Mouse (Mus musculus) liver, embryonic 11.5 days (tissue): ENCODE measurements at regions not wholly inside any gene's neighbourhood (a gene's known extent, or its start where the extent isn't known, plus 50 kb on each side); places are given as distances from the start of the nearest gene placed in this dataset.

Source experiments
- ATAC-seq: fragments of 200-750 bp; cut with Nextera tagmentation; replicated peaks from 2 replicates; pipeline ENCODE4 v1.8.0; 2017; ENCODE audit warnings: moderate number of reproducible peaks, mild to moderate bottlenecking, moderate TSS enrichment, moderate library complexity; ENCODE audit not compliant: low FRiP score
- DNase-seq: peaks from one replicate; pipeline ENCODE4 v3.0.0-alpha.2; 2017; ENCODE audit warnings: low spot score
- H3K27ac ChIP-seq: fragments of 300-500 bp; sonication (generic); 2 replicates; pipeline ENCODE4 v1.5.1; 2014; ENCODE audit warnings: mild to moderate bottlenecking, low read depth, low read length, control low read depth
- H3K27me3 ChIP-seq: fragments of 300-500 bp; sonication (generic); replicated peaks from 2 replicates; pipeline ENCODE4 v1.6.1; 2014; ENCODE audit warnings: low read length, mixed read lengths; ENCODE audit not compliant: control insufficient read depth, insufficient read depth
- H3K36me3 ChIP-seq: fragments of 300-500 bp; sonication (generic); 2 replicates; pipeline ENCODE4 v1.6.1; 2014; ENCODE audit warnings: mild to moderate bottlenecking, low read length, moderate library complexity, mixed read lengths; ENCODE audit not compliant: control insufficient read depth, insufficient read depth
- H3K4me1 ChIP-seq: fragments of 300-500 bp; sonication (generic); replicated peaks from 2 replicates; pipeline ENCODE4 v1.6.1; 2014; ENCODE audit warnings: low read length, mixed read lengths; ENCODE audit not compliant: control insufficient read depth, insufficient read depth
- H3K4me2 ChIP-seq: fragments of 300-500 bp; sonication (generic); 2 replicates; pipeline ENCODE4 v1.6.1; 2014; ENCODE audit warnings: mild to moderate bottlenecking, control low read depth, moderate library complexity
- H3K4me3 ChIP-seq: fragments of 300-500 bp; sonication (generic); 2 replicates; pipeline ENCODE4 v1.5.1; 2014; ENCODE audit warnings: low read depth, low read length, control low read depth
- H3K9ac ChIP-seq: fragments of 300-500 bp; sonication (generic); 2 replicates; pipeline ENCODE4 v1.6.1; 2014; ENCODE audit warnings: low read depth, low read length, control low read depth
- H3K9me3 ChIP-seq: fragments of 300-500 bp; sonication (generic); 2 replicates; pipeline ENCODE4 v1.6.1; 2016; ENCODE audit warnings: low read length, inconsistent platforms, mixed read lengths; ENCODE audit not compliant: control insufficient read depth
- WGBS: fragments of 180-500 bp; shearing (Covaris S2); extraction: QIAGEN DNeasy Blood & Tissue Kit; methylation state at CpG from one replicate; pipeline ENCODE4 v1.1.7; 2014; 5-methylcytosine and 5-hydroxymethylcytosine counted together

DNA sequence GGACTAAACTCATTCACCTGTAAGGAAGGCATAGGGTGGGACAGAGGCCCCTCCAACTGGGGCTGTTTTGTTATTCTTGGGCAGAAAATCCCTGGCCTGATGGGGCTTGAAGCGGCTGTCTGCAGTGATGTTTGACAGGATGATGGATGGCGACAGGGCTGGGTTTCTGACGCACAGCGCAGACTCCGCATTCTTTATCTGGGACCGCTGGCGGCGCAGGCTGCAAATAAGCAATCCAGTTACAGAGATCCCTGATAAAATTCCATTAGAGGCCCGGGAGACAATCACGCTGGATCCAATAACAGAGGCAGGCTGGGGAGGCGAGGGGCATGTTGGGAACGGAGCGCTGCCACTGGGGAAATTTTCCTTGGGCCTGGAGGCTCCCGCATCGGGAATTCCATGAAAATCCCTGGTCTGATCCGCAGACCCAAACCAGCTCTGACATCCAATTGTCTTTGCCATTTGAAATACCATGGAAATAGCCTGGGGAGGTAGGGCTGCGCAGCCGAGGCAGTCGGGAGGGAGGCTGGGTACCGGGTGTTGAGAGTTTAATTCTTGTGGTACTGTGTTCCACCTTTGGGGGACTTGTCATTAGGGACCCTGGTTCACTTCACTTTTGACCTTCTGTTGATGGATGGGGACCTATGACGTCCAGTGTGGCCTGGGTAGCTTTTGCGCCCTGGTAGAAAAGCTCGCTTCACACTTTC is 99.0 kb upstream of the Sdk2 start:
- no peak overlapping the region for H3K4me3 ChIP-seq
- no peak overlapping the region for H3K27ac ChIP-seq
- H3K27me3 ChIP-seq = peaks cover 3% of the 10 kb centered on the region; the same call in 1 of the 2 replicates
- no peaks in the 10 kb centered on the region for H3K9me3 ChIP-seq
- no peak overlapping the region; the same call in 1 of the 2 replicates for H3K4me2 ChIP-seq
- DNase-seq (no peak), ATAC-seq (no peak)
- H3K9ac ChIP-seq = no peak overlapping the region
- H3K4me1 ChIP-seq = no peaks in the 10 kb centered on the region
- H3K36me3 ChIP-seq = no peaks in the 10 kb centered on the region
- WGBS = 28% methylated on average over 23 of the region's 23 CpGs

DNA sequence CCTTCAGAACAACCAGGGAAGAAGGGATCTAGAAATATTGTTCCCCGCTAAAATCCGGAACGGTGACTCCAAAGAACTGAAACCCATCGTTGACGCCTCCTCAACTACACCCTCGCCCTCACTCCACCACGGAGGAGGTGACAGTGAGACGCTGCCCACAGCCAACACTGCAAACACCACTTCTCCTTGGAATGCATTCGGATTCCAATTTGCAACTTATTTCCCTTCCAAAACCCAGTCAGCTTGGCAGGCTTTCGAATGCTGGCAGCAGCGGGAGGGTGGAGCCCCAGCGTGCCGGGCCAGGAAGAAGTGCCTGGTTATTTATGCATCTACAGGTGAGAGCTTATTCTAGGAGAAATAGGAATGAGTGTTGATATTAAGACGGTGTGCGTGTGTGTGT is 85.9 kb upstream of the Sdk2 start:
- Histone ChIP-seq H3K9me3 (no peaks in the 10 kb centered on the region), H3K4me1 (no peaks in the 10 kb centered on the region), H3K9ac (no peak overlapping the region), H3K27ac (no peak overlapping the region), H3K4me3 (no peak overlapping the region), H3K27me3 (no peaks in the 10 kb centered on the region), H3K4me2 (no peak overlapping the region), H3K36me3 (no peaks in the 10 kb centered on the region)
- WGBS = 85% methylated on average over 15 of the region's 15 CpGs
- DNase-seq (no peak), ATAC-seq (no peak)

DNA sequence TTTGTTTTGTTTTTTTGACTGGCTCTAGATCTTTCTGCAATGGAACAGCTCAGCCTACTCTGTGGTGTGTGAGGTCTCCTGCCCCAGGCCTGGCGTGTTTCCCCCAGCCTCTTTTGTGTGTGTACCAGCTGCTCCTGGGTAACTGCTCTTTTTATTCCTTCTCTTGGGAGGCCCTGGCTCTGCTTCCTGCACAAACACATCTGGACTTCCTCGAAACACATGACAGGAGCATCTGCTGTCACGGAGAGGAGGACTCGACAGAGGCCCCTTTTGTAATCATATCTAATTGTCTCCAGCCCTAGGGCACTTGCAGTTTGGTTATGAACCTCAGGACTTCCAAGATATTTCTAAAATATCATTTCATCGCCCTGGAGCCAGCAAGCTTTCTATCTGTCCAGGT is 79.5 kb upstream of the Sdk2 start:
- Histone ChIP-seq H3K4me2 (no peak overlapping the region), H3K27ac (no peak overlapping the region), H3K9ac (no peak overlapping the region), H3K27me3 (no peaks in the 10 kb centered on the region), H3K4me1 (0 out of 2 replicates have a peak, but pooled peaks cover 2% of the 10 kb centered on the region), H3K4me3 (no peak overlapping the region), H3K36me3 (no peaks in the 10 kb centered on the region), H3K9me3 (no peaks in the 10 kb centered on the region)
- DNase-seq (no peak), ATAC-seq (no peak)
- WGBS = 54% methylated on average over 5 of the region's 5 CpGs

DNA sequence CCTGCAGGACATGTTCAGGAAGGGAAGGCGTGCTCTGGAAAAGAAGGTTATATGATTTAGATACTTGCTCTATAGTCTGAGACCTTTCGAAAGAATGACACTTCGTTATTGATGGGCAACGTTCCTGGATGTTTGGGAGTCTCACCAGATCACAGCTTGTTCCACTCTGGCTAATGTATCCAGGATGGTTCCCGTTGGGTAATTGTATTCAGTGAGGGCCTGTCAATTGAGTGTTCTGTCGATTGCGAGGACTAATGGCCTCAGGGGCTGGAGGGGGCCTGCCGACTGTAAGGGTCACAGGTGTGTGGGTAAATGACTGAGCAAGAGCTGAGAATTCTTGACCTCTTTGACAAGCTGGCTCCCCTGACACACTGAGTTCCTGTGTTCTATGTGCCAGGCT is 62.4 kb upstream of the Sdk2 start:
- no peak overlapping the region for H3K27ac ChIP-seq
- 73% methylated on average over 8 of the region's 8 CpGs for WGBS
- H3K4me3 ChIP-seq = no peak overlapping the region
- H3K36me3 ChIP-seq = no peaks in the 10 kb centered on the region
- no peaks in the 10 kb centered on the region for H3K27me3 ChIP-seq
- no peak overlapping the region for H3K9ac ChIP-seq
- no peak overlapping the region for H3K4me2 ChIP-seq
- ATAC-seq (no peak), DNase-seq (no peak)
- no peaks in the 10 kb centered on the region for H3K9me3 ChIP-seq
- H3K4me1 ChIP-seq = no peaks in the 10 kb centered on the region

DNA sequence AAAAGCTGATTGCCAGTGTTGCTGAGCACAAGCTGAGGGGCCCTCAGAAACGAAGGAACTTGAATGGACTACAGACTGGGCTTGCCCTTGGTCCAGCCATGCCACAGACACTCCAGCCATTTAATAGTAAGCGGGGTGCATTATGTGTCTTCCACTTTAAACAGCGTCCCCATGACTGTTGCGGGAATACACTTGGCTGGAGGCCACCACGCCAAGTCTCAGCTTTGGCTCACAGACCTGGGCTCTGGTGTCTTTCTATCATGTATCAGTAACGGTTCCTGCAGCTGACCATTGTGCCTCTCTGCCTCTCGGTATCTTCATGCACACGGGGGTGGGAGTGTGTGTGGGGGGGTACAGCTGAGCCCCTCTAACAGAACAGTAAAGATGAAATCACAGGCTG is 62.0 kb upstream of the Sdk2 start:
- H3K36me3 ChIP-seq = no peaks in the 10 kb centered on the region
- H3K4me1 ChIP-seq = no peaks in the 10 kb centered on the region
- H3K9me3 ChIP-seq = no peaks in the 10 kb centered on the region
- DNase-seq = no peak
- H3K9ac ChIP-seq = no peak overlapping the region
- no peak overlapping the region for H3K27ac ChIP-seq
- WGBS = 83% methylated on average over 8 of the region's 8 CpGs
- no peak overlapping the region for H3K4me3 ChIP-seq
- no peaks in the 10 kb centered on the region for H3K27me3 ChIP-seq
- ATAC-seq = no peak
- H3K4me2 ChIP-seq = no peak overlapping the region

DNA sequence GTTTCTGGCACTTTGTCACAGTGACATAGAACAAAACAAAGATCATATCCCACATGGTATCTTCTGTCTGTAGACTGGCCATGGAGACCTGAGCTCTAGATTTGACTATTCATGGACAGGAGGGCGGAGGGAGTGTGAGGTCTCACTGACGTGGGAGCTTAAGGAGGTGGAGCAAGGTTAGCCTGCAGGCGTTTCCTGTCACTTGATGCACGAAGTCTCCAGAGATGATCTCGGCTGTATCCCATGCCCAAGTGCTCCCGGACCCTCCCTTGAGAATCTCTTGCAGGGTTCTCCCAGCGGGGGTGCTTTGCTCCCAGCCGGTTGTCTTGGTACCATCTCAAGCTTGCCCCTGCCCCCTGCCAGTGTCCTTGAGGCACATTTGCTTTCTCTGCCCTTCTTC is 60.6 kb upstream of the Sdk2 start:
- Histone ChIP-seq H3K27me3 (no peaks in the 10 kb centered on the region), H3K36me3 (no peaks in the 10 kb centered on the region), H3K27ac (no peak overlapping the region), H3K9ac (no peak overlapping the region), H3K4me3 (no peak overlapping the region), H3K4me1 (no peaks in the 10 kb centered on the region), H3K9me3 (no peaks in the 10 kb centered on the region), H3K4me2 (no peak overlapping the region)
- 28% methylated on average over 8 of the region's 8 CpGs for WGBS
- no peak for ATAC-seq
- no peak for DNase-seq

DNA sequence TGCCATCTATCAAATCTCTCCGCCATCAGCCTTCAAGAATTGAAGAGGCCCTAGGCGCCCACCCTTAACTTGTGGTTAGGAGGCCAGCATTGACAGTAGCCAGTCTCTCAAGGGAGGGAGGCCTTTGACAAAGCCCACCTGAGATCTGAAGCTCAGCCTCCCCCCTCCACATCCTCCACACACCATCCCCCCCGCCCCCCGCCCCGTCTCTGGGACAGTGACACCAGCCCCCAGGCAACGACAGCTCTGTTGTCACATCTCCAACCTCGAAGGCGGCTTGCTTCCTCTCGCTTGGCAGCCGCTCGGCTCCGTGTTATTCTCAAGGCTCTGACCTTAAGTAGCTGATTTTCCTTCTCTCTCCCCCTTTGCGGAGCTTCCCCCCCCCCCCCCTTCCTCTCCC is 55.3 kb upstream of the Sdk2 start:
- WGBS = 54% methylated on average over 11 of the region's 13 CpGs
- ATAC-seq = no peak

DNA sequence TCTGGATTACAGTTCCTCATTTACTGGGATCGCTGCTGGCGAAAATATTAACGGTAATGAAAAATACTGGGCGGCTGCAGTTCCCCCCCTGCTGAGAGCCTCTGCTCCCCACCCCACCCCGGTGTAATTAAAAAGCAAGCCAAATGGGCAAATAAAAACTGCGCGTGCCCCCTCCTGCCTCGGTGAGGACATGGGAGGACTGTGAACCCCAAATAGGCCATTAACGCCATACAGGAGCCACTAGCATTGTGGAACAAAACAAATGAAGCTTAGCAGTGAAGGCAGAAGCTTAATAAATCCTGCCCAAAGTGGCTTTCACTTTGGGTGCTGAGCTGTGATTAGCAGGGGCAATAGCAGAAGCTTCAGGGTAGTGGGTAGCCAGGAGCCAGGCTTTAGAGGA is 52.3 kb upstream of the Sdk2 start:
- no peak overlapping the region for H3K4me2 ChIP-seq
- H3K4me1 ChIP-seq = no peaks in the 10 kb centered on the region
- DNase-seq (no peak), ATAC-seq (no peak)
- whole genome bisulfite sequencing = 81% methylated on average over 9 of the region's 9 CpGs
- no peaks in the 10 kb centered on the region for H3K27me3 ChIP-seq
- no peak overlapping the region for H3K27ac ChIP-seq
- H3K9me3 ChIP-seq = no peaks in the 10 kb centered on the region
- H3K36me3 ChIP-seq = no peaks in the 10 kb centered on the region
- no peak overlapping the region for H3K9ac ChIP-seq
- no peak overlapping the region for H3K4me3 ChIP-seq

More for the DNA sequence above, 55.3 kb upstream of the Sdk2 start:
- H3K27me3 ChIP-seq = no peaks in the 10 kb centered on the region
- no peaks in the 10 kb centered on the region for H3K36me3 ChIP-seq
- no peaks in the 10 kb centered on the region for H3K9me3 ChIP-seq
- H3K4me3 ChIP-seq = no peak overlapping the region
- H3K27ac ChIP-seq = no peak overlapping the region
- no peak for DNase-seq
- H3K4me1 ChIP-seq = no peaks in the 10 kb centered on the region
- H3K4me2 ChIP-seq = no peak overlapping the region
- H3K9ac ChIP-seq = no peak overlapping the region
